Mouse (Mus musculus) hindbrain, embryonic 10.5 days (tissue): Measurements from ENCODE around the gene Ncbp1. TPM values are rescaled to one million over a fixed set of nuclear protein-coding genes. Genes with fewer than 3 reads are reported as not detected.

Experiments
- DNase-seq: peaks from one replicate; pipeline ENCODE4 v3.0.0-alpha.2; 2017; ENCODE audit warnings: low spot score
- H3K27ac ChIP-seq: fragments of 300-500 bp; sonication (generic); 2 replicates; pipeline ENCODE4 v1.5.1; 2016; ENCODE audit warnings: mild to moderate bottlenecking, moderate library complexity
- H3K27me3 ChIP-seq: fragments of 300-500 bp; sonication (generic); 2 replicates; pipeline ENCODE4 v1.6.1; 2016; ENCODE audit warnings: mild to moderate bottlenecking; ENCODE audit not compliant: poor library complexity, insufficient read depth, severe bottlenecking
- H3K36me3 ChIP-seq: fragments of 300-500 bp; sonication (generic); 2 replicates; pipeline ENCODE4 v1.6.1; 2016; ENCODE audit warnings: mild to moderate bottlenecking, moderate library complexity
- H3K4me1 ChIP-seq: fragments of 300-500 bp; sonication (generic); replicated peaks from 2 replicates; pipeline ENCODE4 v1.6.1; 2016; ENCODE audit warnings: mild to moderate bottlenecking
- H3K4me3 ChIP-seq: fragments of 300-500 bp; sonication (generic); 2 replicates; pipeline ENCODE4 v1.5.1; 2016; ENCODE audit warnings: mild to moderate bottlenecking, moderate library complexity
- H3K9me3 ChIP-seq: fragments of 300-500 bp; sonication (generic); 2 replicates; pipeline ENCODE4 v1.6.1; 2016; ENCODE audit warnings: mild to moderate bottlenecking, moderate library complexity
- WGBS: fragments of 180-500 bp; shearing (Covaris S2); methylation state at CpG from one replicate; pipeline ENCODE4 v1.1.7; 2016; 5-methylcytosine and 5-hydroxymethylcytosine counted together
- polyA plus RNA-seq: library from polyadenylated mRNA; unstranded; fragments of >200 nt; fragmentation: Nextera tagmentation; extraction: Ambion mirVana; gene quantifications from 2 replicates; pipeline ENCODE4 v1.2.1, GENCODE M21; 2016

The Ncbp1 gene
- polyA plus RNA-seq, 1 experiment from 2014 or later: 108 TPM

- Histone ChIP-seq H3K36me3 (peaks cover 23% of the 10 kb centered on the region), H3K4me3 (no peak overlapping the region), H3K9me3 (no peaks in the 10 kb centered on the region), H3K27me3 (no peaks in the 10 kb centered on the region), H3K4me1 (no peaks in the 10 kb centered on the region), H3K27ac (no peak overlapping the region)
- DNase-seq: no peak
- 91% methylated on average over 8 of the region's 8 CpGs for WGBS
Observed at GRCm38 (mm10) chr4:46110084-46110483, 28.3 kb upstream of the Ncbp1 start.

DNA sequence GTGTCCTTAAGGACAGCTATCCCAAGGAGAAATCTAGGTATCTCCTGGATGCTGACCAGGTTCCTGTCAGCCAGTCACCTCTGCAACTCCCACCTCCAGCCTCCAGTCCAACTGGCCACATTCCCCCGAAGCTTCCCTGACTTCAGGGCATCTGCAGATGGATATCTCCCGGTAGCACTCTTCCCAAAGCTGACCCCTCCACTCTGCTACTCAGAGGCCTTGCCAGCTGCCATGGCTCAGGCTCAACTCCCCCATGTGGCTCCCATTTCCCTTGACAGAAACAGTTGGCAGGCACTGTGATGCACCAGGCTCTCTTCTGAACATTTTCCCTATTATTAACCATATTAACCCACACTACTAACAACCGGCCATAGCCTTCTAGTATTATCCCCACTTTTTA, 27.1 kb upstream of the Ncbp1 start:
- no peak for DNase-seq
- Histone ChIP-seq H3K4me3 (no peak overlapping the region), H3K27me3 (no peaks in the 10 kb centered on the region), H3K27ac (no peak overlapping the region), H3K4me1 (no peaks in the 10 kb centered on the region), H3K36me3 (peaks cover 35% of the 10 kb centered on the region), H3K9me3 (no peaks in the 10 kb centered on the region)
- 83% methylated on average over 3 of the region's 3 CpGs for WGBS

GRCm38 (mm10) chr4:46115308-46115707, 23.1 kb upstream of the Ncbp1 start:
- WGBS: 89% methylated on average over 1 of the region's 1 CpGs
- Histone ChIP-seq H3K4me3 (no peak overlapping the region), H3K9me3 (no peaks in the 10 kb centered on the region), H3K4me1 (no peaks in the 10 kb centered on the region), H3K27me3 (no peaks in the 10 kb centered on the region), H3K36me3 (peaks cover 75% of the 10 kb centered on the region), H3K27ac (no peak overlapping the region)
- no peak for DNase-seq

- no peaks in the 10 kb centered on the region for H3K9me3 ChIP-seq
- no peak overlapping the region for H3K4me3 ChIP-seq
- no peak overlapping the region for H3K27ac ChIP-seq
- WGBS: 86% methylated on average over 10 of the region's 10 CpGs
- DNase-seq: no peak
- peaks cover 88% of the 10 kb centered on the region for H3K36me3 ChIP-seq
- H3K27me3 ChIP-seq: no peaks in the 10 kb centered on the region
- no peaks in the 10 kb centered on the region for H3K4me1 ChIP-seq
Observed at GRCm38 (mm10) chr4:46116544-46117175, 21.8 kb upstream of the Ncbp1 start.

GRCm38 (mm10) chr4:46117536-46117935, 20.9 kb upstream of the Ncbp1 start:
- H3K4me1 ChIP-seq: no peaks in the 10 kb centered on the region
- H3K9me3 ChIP-seq: no peaks in the 10 kb centered on the region
- H3K27me3 ChIP-seq: no peaks in the 10 kb centered on the region
- H3K27ac ChIP-seq: no peak overlapping the region
- H3K36me3 ChIP-seq: peaks cover 95% of the 10 kb centered on the region
- no peak for DNase-seq
- WGBS: 94% methylated on average over 4 of the region's 4 CpGs
- no peak overlapping the region for H3K4me3 ChIP-seq

- WGBS: 94% methylated on average over 14 of the region's 14 CpGs
- Histone ChIP-seq H3K27ac (no peak overlapping the region), H3K36me3 (peaks cover 99% of the 10 kb centered on the region), H3K4me3 (no peak overlapping the region), H3K27me3 (no peaks in the 10 kb centered on the region), H3K4me1 (no peaks in the 10 kb centered on the region), H3K9me3 (no peaks in the 10 kb centered on the region)
- no peak for DNase-seq
Observed at GRCm38 (mm10) chr4:46119514-46120094, 18.8 kb upstream of the Ncbp1 start.

DNA sequence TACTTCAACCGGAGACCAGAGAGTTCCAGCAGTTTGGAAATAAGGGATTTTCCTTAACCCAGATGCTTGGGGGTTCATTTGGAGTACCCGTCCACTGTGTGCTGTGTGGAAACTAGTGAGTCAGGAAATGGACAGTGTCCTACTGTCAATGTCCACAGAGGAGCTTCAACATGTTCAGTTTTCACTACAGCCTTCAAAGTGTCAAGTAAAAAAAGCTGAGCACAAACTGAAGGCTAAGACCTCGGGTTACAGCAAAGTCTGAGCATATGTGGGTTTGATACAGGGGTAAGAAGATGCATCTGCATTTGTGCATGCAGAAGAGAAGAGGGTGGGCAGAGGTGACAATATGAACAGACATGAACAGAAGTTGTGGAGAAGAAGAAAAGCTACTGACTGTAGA, 17.6 kb upstream of the Ncbp1 start:
- Histone ChIP-seq H3K27ac (no peak overlapping the region), H3K27me3 (no peaks in the 10 kb centered on the region), H3K4me1 (no peaks in the 10 kb centered on the region), H3K9me3 (no peaks in the 10 kb centered on the region), H3K4me3 (no peak overlapping the region), H3K36me3 (peaks cover 100% of the 10 kb centered on the region)
- WGBS: 87% methylated on average over 3 of the region's 3 CpGs
- DNase-seq: no peak

DNA sequence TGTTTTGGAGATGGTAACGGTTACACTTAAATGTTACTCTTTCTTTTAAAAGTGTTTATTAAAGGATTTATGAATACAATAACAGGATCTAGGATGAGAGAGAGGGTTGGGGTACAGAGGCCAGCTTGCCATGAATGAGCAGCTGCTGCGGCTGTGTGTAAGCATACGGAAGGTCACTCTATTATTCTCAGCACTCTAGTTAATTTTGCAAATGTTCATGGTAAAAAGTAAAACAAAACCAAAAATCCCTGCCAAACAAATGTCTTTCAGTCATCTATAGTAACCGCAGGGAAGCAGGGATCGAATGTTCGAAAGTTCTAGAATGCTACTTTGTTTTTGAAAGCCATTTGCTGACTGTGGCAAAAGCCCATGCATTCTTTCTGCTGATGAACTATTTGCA, 15.1 kb upstream of the Ncbp1 start:
- 94% methylated on average over 6 of the region's 6 CpGs for WGBS
- H3K36me3 ChIP-seq: peaks cover 93% of the 10 kb centered on the region

GRCm38 (mm10) chr4:46126541-46126940, 11.9 kb upstream of the Ncbp1 start:
- H3K36me3 ChIP-seq: peaks cover 91% of the 10 kb centered on the region
- H3K9me3 ChIP-seq: no peaks in the 10 kb centered on the region
- no peaks in the 10 kb centered on the region for H3K4me1 ChIP-seq
- peak; percentile 66 for DNase-seq
- no peak overlapping the region for H3K4me3 ChIP-seq
- no peaks in the 10 kb centered on the region for H3K27me3 ChIP-seq
- no peak overlapping the region for H3K27ac ChIP-seq
- WGBS: 54% methylated on average over 2 of the region's 2 CpGs

More for the DNA sequence above, 15.1 kb upstream of the Ncbp1 start:
- Histone ChIP-seq H3K9me3 (no peaks in the 10 kb centered on the region), H3K4me3 (no peak overlapping the region), H3K4me1 (no peaks in the 10 kb centered on the region), H3K27ac (no peak overlapping the region), H3K27me3 (no peaks in the 10 kb centered on the region)
- no peak for DNase-seq

- Histone ChIP-seq H3K9me3 (no peaks in the 10 kb centered on the region), H3K36me3 (peaks cover 91% of the 10 kb centered on the region), H3K27me3 (no peaks in the 10 kb centered on the region), H3K4me1 (no peaks in the 10 kb centered on the region), H3K4me3 (no peak overlapping the region), H3K27ac (no peak overlapping the region)
- DNase-seq: no peak
- WGBS: 86% methylated on average over 8 of the region's 8 CpGs
Observed at GRCm38 (mm10) chr4:46129311-46130004, 9.0 kb upstream of the Ncbp1 start.

GRCm38 (mm10) chr4:46130221-46130620, 8.2 kb upstream of the Ncbp1 start:
- no peak overlapping the region for H3K4me3 ChIP-seq
- H3K4me1 ChIP-seq: no peaks in the 10 kb centered on the region
- no peaks in the 10 kb centered on the region for H3K27me3 ChIP-seq
- H3K36me3 ChIP-seq: peaks cover 91% of the 10 kb centered on the region
- 79% methylated on average over 3 of the region's 3 CpGs for WGBS
- H3K27ac ChIP-seq: no peak overlapping the region
- H3K9me3 ChIP-seq: no peaks in the 10 kb centered on the region
- peak; percentile 60 for DNase-seq

DNA sequence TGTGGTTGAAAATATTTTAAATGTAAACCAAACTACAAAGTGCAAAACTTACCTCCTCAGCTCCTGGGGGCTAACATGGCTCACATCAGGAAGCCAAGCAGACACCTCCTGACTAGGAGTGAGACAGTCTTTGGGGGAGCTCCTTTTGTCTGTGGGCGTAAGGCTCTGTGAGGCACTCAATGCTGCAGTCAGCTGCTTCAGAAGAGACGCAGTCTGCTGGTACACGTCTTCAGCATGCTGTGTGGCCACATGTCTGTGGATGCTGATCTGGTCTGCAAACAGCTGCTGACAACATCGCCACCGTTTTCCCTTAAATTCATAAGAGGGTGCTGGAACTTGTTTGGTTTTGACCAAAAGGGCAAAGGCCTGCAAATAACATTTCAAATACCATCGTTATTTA, 6.6 kb upstream of the Ncbp1 start:
- Histone ChIP-seq H3K27me3 (no peaks in the 10 kb centered on the region), H3K27ac (no peak overlapping the region), H3K4me3 (no peak overlapping the region), H3K9me3 (no peaks in the 10 kb centered on the region), H3K4me1 (peaks cover 5% of the 10 kb centered on the region), H3K36me3 (peaks cover 80% of the 10 kb centered on the region)
- no peak for DNase-seq
- 91% methylated on average over 6 of the region's 6 CpGs for WGBS

DNA sequence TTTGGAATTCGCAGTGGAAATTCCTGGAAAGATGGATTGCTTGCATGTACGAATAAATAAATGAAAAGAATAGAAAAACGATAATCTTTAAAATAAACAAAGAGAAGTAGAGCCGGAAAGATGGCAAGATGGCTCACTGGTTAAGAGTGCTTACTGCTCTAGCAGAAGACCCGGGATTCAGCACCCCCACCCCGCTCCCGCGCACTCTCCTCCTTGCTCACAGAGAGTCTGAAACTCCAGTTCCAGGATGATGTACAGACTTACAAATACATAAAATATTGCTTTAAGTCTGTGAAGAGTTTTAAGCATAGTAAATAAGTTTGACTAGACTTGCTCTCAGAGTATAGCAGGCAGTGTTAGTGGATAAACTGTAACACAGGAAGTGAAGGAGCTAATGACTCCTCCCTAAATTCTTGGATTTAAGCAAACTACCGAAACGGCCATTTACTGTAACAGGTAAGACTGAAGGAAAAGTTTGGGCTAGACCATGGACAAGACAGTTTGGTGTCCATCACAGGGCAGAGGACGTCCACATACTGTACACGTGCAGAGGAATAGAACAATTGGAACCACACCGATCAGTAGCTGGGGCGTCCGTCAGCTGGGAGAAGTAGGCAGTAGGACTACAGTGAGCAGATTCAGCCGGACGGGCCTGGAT, 655 bp upstream of the Ncbp1 start:
- peak overlapping the region; percentile 94 for H3K4me3 ChIP-seq
- WGBS: 10% methylated on average over 17 of the region's 17 CpGs
- peaks cover 33% of the 10 kb centered on the region for H3K4me1 ChIP-seq
- H3K36me3 ChIP-seq: peaks cover 35% of the 10 kb centered on the region
- H3K27me3 ChIP-seq: no peaks in the 10 kb centered on the region
- peak overlapping the region; percentile 97 for H3K27ac ChIP-seq
- no peaks in the 10 kb centered on the region for H3K9me3 ChIP-seq
- DNase-seq: peak; percentile 24
